Mouse (Mus musculus): ENCODE measurements at regions not wholly inside any gene's neighbourhood (a gene's known extent, or its start where the extent isn't known, plus 50 kb on each side); places are given as distances from the start of the nearest gene placed in this dataset.

GRCm38 (mm10) chr15:27326549-27326876 lies 140.0 kb upstream of the Ank start:
- TF ChIP-seq CTCF (IDR thresholded peaks at IDR 0.05; ENCODE audit: low read depth) (no peak), EP300 (IDR thresholded peaks at IDR 0.05; ENCODE audit: low read depth) (no peak)

All from liver, embryonic 14.5 days (tissue).